Mouse (Mus musculus) erythroblast, embryonic 14.5 days (primary cell): Measurements from ENCODE around the gene Cab39l.

Experiments used
- GATA1 ChIP-seq: IDR thresholded peaks from 2 replicates; pipeline ENCODE4 v1.6.1; 2012; ENCODE audit warnings: low read length, inconsistent platforms, mixed read lengths
- TAL1 ChIP-seq: IDR thresholded peaks from 3 replicates; pipeline ENCODE4 v1.6.1; 2012; ENCODE audit warnings: low read length, inconsistent platforms, mixed read lengths

DNA sequence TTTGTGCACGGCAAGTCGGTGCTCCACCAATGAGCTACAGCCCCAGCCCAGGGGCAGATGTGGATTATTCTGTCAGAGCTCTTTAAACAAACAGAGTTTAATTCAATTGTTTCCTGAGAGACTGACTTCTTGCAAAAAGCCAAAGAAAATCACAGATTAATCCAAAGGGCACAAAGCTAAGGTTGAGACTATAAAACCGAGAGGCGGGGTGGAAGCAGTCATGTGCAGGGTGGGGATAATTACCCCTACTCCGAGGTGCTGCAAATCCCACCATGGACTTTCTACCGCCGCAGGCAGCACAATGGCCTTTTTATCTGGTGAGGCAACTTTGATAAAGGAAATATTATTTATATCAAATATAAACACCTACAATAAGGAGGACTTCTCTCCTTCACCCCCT lies 176.0 kb downstream of the Cab39l start:
- TF ChIP-seq GATA1 = no peak
- no peak for TF ChIP-seq TAL1
